Mouse (Mus musculus): ENCODE data around the gene Npff.

Npff gene
- long read RNA-seq, experiment 1: 0 reads
- long read RNA-seq, experiment 2: 0 reads

DNA sequence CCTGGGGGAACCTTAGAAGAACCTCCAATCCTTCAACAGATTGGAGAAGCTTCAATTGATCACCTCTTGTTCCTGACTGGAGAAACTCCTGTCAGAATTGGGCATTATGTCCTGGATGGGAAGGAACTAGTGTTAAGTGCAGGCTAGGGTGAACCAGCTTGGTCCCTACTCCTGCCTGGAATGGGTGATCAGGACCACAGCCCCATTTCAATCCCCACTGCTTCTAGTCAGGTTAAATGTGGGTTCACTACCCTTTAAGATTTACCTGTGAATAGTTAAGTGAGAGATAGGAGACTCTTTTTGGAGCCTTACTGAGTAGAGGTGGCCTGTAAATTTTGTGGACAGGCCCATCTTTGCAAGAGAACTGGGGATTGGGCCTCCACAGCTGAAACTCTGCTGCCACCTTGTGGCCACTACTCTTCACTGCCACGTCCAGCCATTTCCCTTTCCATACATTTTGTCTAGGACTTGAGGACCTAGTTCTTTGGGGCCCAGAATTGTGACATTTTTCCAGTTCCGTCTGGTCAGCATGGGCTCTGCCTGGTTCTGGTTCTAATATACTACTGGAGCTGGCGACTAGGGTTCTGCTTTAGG lies at the start of gene Npff:
TSS of gene Npff (minus strand) at position 51 of the 594 bp plus-strand sequence.
- intact Hi-C loops (cut with DNase I): loop anchor here (5.0 kb wide), 1 partner anchor 63 kb away; no protein-coding TSS in a partner anchor

GRCm38 (mm10) chr15:102572081-102572480 lies 47.3 kb upstream of the Npff start:
- intact Hi-C loops (cut with DNase I): no loop called here

GRCm38 (mm10) chr15:102567849-102568248 lies 43.1 kb upstream of the Npff start:
- intact Hi-C loops (cut with DNase I): no loop called here

DNA sequence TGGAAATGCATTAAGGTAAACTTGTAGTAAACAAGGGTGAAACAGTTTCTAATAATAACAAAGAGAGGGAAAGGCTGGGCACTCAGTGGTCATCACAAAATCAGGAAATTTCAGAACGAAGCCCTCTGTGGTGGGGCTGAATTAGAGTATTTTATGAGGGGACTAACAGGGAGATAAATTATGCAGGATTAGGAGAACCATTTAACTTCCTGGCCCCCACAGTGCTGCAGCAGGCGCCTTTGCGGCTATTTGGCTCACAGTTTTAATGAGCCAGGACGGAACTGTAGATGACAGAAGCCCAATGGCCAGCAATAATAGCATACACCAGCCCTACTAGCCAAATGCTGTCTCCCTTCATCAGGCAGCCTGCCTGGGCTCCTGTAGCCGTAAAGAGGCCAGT lies 38.9 kb upstream of the Npff start:
- intact Hi-C loops (cut with DNase I): no loop called here

GRCm38 (mm10) chr15:102563061-102563460 lies 38.3 kb upstream of the Npff start:
- intact Hi-C loops (cut with DNase I): no loop called here

GRCm38 (mm10) chr15:102562491-102562890 lies 37.7 kb upstream of the Npff start:
- intact Hi-C loops (cut with DNase I): no loop called here

DNA sequence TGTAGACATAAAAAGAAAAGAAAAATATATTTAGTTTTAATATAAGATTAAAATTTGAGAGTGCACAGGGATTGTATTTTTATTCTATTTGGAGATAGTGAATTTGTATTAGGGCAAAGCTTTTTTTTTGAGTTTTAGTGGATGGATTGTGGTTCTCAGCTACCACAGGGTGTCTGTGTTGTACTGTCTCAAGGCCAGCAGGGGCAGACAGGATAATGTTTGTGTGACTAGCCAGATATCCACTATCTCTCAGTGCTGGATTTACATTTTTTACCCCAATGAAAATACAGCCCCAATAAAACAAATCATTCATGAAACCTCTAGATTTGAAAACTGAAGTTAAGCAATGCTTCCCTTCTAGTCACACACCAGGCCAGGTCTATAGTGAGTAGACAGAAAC lies 32.8 kb upstream of the Npff start:
- intact Hi-C loops (cut with DNase I): loop anchor here (10.0 kb wide), 1 partner anchor 107 kb away; no protein-coding TSS in a partner anchor

DNA sequence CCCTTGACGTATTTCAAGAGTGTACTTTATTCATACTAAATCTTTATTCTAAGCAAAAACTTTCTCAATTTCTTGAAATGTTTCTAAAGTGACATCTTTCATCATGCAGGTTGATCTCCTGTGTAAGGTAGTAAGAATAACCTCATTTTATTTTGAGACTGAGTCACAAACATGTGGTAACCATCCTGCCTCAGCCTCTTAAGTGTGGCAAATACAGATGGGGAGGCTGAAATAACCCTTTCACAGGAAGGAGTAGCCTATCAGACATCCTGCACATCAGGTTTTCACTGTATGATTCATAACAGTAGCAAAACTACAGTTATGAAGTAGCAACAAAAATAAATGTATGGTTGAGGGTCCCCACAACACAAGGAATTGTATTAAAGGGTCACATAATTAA lies 30.8 kb upstream of the Npff start:
- intact Hi-C loops (cut with DNase I): loop anchor here (10.0 kb wide), 1 partner anchor 109 kb away; no protein-coding TSS in a partner anchor

DNA sequence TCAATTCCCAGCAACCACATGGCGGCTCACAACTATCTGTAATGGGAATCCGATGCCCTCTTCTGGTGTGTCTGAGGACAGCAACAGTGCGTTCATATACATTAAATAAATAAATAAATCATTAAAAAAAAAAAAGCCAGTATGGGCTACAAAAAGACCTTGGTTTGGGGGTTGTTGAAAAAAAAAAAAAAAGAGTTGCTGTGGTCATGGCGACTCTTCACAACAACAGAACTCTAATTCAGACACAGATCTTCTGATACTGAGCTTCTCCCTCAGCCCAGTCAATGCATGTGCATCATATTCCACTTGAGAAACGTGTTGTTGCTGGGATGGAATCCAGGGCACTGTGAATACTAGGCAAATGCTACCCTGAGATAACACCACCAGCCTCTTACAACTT lies 27.9 kb upstream of the Npff start:
- intact Hi-C loops (cut with DNase I): loop anchor here (10.0 kb wide), 1 partner anchor 112 kb away; no protein-coding TSS in a partner anchor

- intact Hi-C loops (cut with DNase I): no loop called here
Measured at GRCm38 (mm10) chr15:102547478-102547877, 22.7 kb upstream of the Npff start.

GRCm38 (mm10) chr15:102546677-102547427 lies 22.1 kb upstream of the Npff start:
- intact Hi-C loops (cut with DNase I): no loop called here

- intact Hi-C loops (cut with DNase I): no loop called here
Measured at GRCm38 (mm10) chr15:102546246-102546645, 21.5 kb upstream of the Npff start.

GRCm38 (mm10) chr15:102544801-102545200 lies 20.1 kb upstream of the Npff start:
- intact Hi-C loops (cut with DNase I): no loop called here

GRCm38 (mm10) chr15:102533926-102534325 lies 9.2 kb upstream of the Npff start:
- intact Hi-C loops (cut with DNase I): no loop called here

GRCm38 (mm10) chr15:102532106-102532900 lies 7.6 kb upstream of the Npff start:
- intact Hi-C loops (cut with DNase I): no loop called here

- intact Hi-C loops (cut with DNase I): no loop called here
Measured at GRCm38 (mm10) chr15:102531586-102531985, 6.8 kb upstream of the Npff start.

DNA sequence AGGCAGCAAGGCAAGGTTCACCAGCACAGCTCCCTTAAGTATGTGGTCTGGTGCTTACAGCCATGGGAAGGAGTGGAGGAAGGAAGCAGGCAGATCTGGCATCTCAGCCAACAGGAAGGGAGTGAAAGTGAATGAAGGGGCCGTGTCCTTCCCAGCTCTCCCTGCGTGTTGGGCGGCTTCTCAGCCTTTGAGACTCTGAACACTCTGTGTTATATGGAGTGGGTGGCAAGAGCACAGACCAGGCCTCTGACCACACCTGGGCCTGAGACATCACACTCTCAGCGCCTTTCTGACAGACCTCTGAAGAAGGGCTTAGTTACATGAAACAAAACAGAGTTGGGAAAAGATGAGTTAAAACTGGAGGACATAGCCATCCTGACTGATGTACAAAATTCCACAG lies 5.8 kb upstream of the Npff start:
- intact Hi-C loops (cut with DNase I): no loop called here

- intact Hi-C loops (cut with DNase I): loop anchor here (5.0 kb wide), 1 partner anchor 66 kb away; no protein-coding TSS in a partner anchor
Measured at GRCm38 (mm10) chr15:102528396-102528795, 3.7 kb upstream of the Npff start.

GRCm38 (mm10) chr15:102527936-102528335 lies 3.2 kb upstream of the Npff start:
- intact Hi-C loops (cut with DNase I): loop anchor here (5.0 kb wide), 1 partner anchor 66 kb away; no protein-coding TSS in a partner anchor

DNA sequence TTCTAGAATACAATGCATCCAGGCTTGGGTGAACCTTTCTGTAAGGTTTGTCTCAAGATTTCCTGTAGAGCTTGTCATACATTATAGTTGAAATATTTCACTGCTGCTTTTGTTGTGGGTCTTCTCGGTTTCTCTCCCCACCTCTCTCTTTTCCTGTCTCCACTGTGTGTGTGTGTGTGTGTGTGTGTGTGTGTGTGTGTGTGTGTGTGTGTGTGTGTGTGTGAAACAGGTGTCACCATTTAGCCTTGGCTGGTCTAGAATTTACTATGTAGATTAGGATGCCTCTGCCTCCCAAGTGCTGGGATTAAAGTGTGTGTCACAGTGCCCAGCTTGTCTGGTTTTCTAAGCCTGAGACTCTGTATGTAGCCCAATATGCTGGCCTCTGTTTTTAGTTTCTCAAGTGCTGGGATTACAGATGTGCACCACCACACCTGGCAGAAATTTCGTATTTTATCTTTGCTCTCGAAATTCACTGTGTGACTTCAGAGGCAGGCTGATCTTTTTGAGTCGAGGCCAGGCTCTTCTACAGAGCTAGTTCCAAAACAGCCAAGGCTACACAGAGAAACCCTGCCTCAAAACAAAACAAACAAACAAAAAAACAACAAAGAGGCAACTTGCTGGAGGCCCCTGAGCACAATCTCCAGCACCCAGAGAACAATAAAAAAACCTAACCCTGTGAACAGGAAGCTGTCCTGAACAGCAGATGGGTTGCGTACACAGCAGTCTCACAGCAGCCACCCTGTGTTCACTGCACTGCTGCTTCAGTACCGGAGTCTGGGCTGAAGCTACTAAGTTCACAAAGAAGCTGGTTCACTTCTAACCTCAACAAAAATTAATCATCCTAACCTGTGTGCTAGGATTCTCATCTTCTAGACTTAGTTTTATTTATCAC lies 1.6 kb upstream of the Npff start:
- intact Hi-C loops (cut with DNase I): loop anchor here (5.0 kb wide), 1 partner anchor 64 kb away; no protein-coding TSS in a partner anchor

GRCm38 (mm10) chr15:102521480-102521879 lies 3.3 kb downstream of the Npff start:
- intact Hi-C loops (cut with DNase I): no loop called here
